Mouse (Mus musculus) common myeloid progenitor, adult 5-6 weeks (primary cell): ENCODE results near the gene Zfp12. TPM values are rescaled to one million over a fixed set of nuclear protein-coding genes. Genes with fewer than 3 reads are reported as not detected.
A peak's percentile ranks its signal among the peaks of the same experiment; 100 is the strongest.
"Not testable (repeated sequence)": the region's sequence is repeated elsewhere in the genome, so short reads cannot be mapped to it uniquely, and the experiment has no call there.

ENCODE experiments used
- ATAC-seq: replicated peaks from 2 replicates; pipeline ENCODE4 v1.8.0; 2016; ENCODE audit warnings: low read depth, mild to moderate bottlenecking, moderate TSS enrichment, inconsistent platforms; ENCODE audit not compliant: poor library complexity, severe bottlenecking
- total RNA-seq: library from RNA; stranded (forward); fragments of 200-1000, 187-1606 nt; gene quantifications from 2 replicates; pipeline ENCODE4 v1.2.3, GENCODE M21; 2017

Zfp12 gene
- total RNA-seq: 17.9 and 24.4 TPM in 2 replicates

GRCm38 (mm10) chr5:143235028-143235693 is at the start of gene Zfp12:
Gene Zfp12 (plus strand): TSS chr5:143235163.
- peak; percentile 92 for ATAC-seq

GRCm38 (mm10) chr5:143188014-143188413 is 46.9 kb upstream of the Zfp12 start:
- not testable (repeated sequence) for ATAC-seq

- no peak for ATAC-seq
Measured at GRCm38 (mm10) chr5:143192806-143193205, 42.2 kb upstream of the Zfp12 start.

GRCm38 (mm10) chr5:143194747-143195146 is 40.2 kb upstream of the Zfp12 start:
- 0 out of 2 replicates have a peak, but pooled peaks have one; percentile 32 for ATAC-seq

GRCm38 (mm10) chr5:143195166-143195565 is 39.8 kb upstream of the Zfp12 start:
- no peak for ATAC-seq

GRCm38 (mm10) chr5:143196506-143196905 is 38.5 kb upstream of the Zfp12 start:
- ATAC-seq: no peak

GRCm38 (mm10) chr5:143205015-143205414 is 29.9 kb upstream of the Zfp12 start:
- no peak for ATAC-seq

GRCm38 (mm10) chr5:143213832-143214231 is 21.1 kb upstream of the Zfp12 start:
- ATAC-seq: no peak

- no peak for ATAC-seq
Measured at GRCm38 (mm10) chr5:143220996-143221395, 14.0 kb upstream of the Zfp12 start.

GRCm38 (mm10) chr5:143222287-143222686 is 12.7 kb upstream of the Zfp12 start:
- ATAC-seq: no peak

GRCm38 (mm10) chr5:143226790-143227189 is 8.2 kb upstream of the Zfp12 start, which contains the start of gene Spdye4a:
Gene Spdye4a (minus strand): TSS chr5:143226890.
- no peak for ATAC-seq

GRCm38 (mm10) chr5:143236036-143236435 is 1.1 kb downstream of the Zfp12 start:
- ATAC-seq: no peak

- ATAC-seq: no peak
Measured at GRCm38 (mm10) chr5:143244926-143245325, 10.0 kb downstream of the Zfp12 start.

- no peak for ATAC-seq
Measured at GRCm38 (mm10) chr5:143252039-143252438, 17.1 kb downstream of the Zfp12 start.

GRCm38 (mm10) chr5:143252791-143253185 is 17.8 kb downstream of the Zfp12 start:
- no peak for ATAC-seq

GRCm38 (mm10) chr5:143253186-143253880 is 18.4 kb downstream of the Zfp12 start:
- no peak for ATAC-seq

GRCm38 (mm10) chr5:143253881-143254486 is 19.0 kb downstream of the Zfp12 start:
- 0 out of 2 replicates have a peak, but pooled peaks have one; percentile 27 for ATAC-seq

GRCm38 (mm10) chr5:143254487-143255130 is 19.6 kb downstream of the Zfp12 start:
- no peak for ATAC-seq

GRCm38 (mm10) chr5:143255131-143255519 is 20.2 kb downstream of the Zfp12 start:
- ATAC-seq: no peak

- ATAC-seq: no peak
Measured at GRCm38 (mm10) chr5:143255802-143256201, 20.8 kb downstream of the Zfp12 start.

GRCm38 (mm10) chr5:143261636-143262035 is 26.7 kb downstream of the Zfp12 start:
- no peak for ATAC-seq
